Mouse (Mus musculus): Measurements from ENCODE around the gene Olfr9.
"Not testable (repeated sequence)": the region's sequence is repeated elsewhere in the genome, so short reads cannot be mapped to it uniquely, and the experiment has no call there.

Olfr9 gene

DNA sequence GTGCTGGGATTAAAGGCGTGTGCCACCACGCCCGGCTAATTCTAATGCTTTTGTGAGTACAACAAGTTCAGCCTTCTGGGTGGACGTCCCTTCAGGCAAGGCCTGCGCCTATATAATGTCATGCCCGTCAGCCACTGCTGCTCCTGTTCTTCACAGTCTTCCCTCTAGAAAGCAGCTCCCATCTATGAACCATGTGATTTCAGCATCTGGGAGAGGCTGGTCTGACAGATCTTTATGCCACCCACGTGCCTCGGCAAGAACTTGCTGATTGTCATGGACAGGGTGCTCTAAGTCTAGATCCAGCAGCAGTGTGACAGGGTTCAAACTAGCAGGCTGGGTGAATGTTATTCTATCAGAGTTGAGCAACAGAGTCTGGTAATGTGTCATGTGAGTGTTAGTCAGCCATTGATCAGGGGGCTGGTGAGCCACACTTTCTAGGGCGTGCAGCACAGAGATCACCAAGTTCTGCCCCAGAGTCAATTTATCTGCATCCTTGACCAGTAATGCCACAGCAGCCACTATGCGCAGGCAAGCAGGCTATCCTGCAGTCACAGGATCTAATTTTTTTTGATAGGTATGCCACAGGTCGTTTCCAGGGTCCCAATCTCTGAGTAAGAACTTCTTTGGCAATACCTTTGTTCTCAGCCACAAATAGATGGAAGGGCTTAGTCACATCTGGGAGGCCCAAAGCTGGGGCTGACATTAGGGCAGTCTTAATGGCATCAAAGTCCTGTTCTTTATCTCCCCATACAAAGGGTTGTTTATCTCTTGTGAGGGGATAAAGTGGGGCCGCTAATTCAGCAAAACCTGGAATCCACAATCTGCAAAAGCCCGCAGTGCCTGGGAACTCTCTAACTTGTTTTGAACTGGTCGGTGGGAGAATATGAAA is 15.0 kb downstream of the Olfr9 start:
- no peak for DNase-seq

DNA sequence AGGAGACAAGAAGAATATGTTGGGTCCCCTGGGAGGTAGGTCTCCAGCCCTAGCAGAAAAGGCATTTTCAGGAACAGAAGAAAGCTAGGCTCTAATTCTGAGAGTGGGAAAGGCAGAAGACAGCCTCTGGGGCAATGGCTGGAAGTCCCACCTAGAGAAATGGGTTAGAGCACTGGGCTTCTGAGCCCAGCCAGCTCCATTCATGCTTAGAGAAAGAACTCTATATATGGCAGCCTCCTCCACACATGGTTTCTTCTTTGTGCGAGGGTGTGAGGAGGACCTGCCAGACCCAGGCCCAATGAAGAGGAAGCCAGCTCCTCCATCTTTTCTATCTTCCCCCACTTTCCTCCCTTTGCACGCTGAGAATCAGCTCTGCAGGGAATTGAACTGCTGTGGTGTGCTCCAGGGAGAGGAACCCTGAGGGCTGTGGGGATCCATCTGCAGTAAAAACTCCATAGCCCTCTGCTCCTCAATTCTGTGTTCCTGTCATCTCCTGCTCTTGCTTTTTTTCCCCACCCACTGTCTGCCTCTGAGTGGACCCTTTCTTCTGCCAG is 21.1 kb downstream of the Olfr9 start, which contains the start of gene Olfr763:
Olfr763 (plus strand) TSS at position 504 of the 554 bp plus-strand sequence.
- no peak for DNase-seq

DNA sequence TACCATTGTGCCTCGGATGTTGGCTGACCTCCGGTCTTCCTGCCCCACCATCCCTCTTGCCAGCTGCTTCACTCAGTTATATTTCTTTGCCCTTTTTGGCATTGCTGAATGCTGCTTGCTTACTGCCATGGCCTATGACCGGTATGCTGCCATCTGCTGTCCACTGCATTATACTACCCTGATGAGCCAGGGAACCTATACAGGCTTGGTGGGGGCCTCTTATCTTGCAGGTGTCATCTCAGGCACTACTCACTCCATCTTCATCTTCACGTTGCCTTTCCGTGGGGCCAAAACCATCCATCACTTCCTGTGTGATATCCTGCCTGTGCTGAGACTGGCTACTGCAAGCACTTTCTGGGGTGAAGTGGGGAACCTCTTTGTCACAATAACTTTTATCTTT is 22.3 kb downstream of the Olfr9 start:
- not testable (repeated sequence) for DNase-seq

DNA sequence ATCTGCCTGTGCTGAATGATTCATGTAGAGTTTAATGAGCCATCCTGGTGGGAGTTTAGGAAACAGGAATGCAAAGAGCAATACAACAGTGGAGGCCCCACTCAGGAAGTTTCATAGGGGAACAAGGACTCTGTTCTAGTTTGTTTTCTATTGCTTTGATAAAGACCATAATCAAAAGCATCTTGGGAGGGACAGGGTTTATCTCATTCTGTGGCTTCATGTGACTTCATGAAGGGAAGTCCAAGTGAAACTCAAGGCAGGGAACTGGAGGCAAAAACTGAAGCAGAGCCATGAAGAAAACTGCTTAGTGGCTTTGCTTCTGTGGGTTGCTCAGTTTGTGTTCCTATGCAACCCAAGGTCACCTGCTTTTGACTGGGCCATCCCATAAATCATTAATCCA is 25.2 kb downstream of the Olfr9 start:
- DNase-seq = no peak

DNA sequence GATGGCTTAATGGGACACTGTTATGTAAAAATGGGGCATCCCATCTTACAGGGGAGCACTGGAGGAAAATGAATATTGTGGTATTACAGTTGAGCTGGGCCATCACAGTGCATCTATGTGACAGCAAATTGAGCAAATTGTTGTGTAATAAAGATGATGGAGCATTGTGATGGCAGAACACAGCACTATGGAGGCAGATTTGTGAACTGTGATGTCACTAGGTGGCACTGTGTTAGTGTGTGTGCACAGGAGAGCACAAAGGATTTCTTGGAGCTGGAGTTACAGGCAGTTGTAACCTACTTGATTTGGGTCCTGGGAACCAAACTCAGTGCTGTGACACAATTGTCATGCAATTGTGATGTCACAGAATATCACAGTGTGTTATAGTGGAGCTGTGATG is 34.1 kb downstream of the Olfr9 start:
- DNase-seq = no peak

DNA sequence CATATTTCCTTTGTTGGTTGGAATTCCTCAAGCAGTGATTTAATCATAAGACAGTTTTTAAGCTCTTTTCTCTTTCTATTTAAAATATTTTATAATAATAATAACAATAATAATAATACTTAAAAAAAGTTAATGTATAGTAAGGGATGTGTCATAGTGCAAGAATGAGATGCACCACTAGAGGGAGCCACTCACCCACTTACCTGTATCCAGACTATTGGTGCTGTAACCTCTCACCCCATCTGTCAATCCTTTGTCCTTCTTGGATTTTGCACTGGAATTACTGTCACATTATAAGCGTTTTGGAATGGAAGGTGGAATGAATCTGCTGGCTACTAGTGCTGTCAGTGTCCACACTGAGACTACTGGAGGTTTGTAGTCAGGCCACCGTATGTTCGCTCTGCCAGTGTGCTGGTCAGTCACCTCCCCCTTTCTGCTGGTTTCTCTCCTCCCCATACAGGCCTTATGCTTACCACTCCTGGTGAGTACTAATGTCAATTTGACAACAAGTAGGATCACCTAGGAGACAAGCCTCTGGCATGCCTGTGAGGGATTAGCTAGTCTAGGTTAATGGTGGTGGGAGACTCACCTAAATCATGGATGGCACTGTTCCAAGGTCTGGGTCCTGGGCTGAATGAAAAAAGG is 36.9 kb downstream of the Olfr9 start:
- DNase-seq = no peak

DNA sequence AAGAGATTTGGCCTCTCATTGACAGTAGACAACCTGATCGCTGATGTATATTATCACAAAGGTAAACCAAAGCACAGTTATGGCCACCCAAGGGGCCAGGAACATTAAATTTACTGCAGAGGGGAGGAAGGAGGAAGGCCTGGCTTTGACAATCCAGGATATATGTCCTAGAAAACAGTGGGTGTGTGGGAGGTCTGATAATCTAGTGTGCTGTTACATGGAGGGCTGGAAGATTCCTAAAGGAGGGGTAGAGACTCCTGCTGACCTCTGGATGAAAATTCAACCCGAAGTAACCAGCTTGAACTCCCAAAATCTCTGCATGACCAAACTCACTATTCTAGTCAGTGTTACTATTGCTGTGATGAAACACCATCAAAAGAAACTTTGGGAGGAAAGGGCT is 39.1 kb downstream of the Olfr9 start:
- no peak for DNase-seq

DNA sequence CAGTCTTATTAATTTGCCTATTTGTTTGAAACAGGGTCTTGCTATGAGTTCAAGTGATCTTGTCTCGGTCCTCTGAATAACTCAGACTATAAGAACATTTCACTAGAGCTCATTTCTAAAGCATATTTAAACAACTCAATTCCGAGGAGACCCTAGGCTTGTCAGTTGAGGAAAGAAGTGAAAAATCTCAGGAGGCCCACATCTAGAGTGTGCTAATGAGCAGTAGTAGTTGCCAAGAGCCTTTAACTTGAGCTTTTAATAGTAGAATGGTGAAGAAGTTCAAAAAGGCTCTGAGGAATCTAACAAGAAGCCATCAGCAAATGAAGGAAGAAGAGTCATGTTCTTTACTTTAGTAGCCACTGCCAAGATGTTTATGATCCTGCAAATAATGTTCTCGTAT is 50.6 kb downstream of the Olfr9 start, which contains the start of gene Olfr764-ps1:
Olfr764-ps1 (minus strand) TSS at position 101 of the 400 bp plus-strand sequence.
- DNase-seq = no peak

Measured in thymus, adult 18-20 months (tissue).